Mouse (Mus musculus): ENCODE data around the gene Flt1. TPM values are rescaled to one million over a fixed set of nuclear protein-coding genes. Genes with fewer than 3 reads are reported as not detected.

Gene Flt1
- total RNA-seq (2023), result 0.93 and 1.1 TPM in 2 replicates

DNA sequence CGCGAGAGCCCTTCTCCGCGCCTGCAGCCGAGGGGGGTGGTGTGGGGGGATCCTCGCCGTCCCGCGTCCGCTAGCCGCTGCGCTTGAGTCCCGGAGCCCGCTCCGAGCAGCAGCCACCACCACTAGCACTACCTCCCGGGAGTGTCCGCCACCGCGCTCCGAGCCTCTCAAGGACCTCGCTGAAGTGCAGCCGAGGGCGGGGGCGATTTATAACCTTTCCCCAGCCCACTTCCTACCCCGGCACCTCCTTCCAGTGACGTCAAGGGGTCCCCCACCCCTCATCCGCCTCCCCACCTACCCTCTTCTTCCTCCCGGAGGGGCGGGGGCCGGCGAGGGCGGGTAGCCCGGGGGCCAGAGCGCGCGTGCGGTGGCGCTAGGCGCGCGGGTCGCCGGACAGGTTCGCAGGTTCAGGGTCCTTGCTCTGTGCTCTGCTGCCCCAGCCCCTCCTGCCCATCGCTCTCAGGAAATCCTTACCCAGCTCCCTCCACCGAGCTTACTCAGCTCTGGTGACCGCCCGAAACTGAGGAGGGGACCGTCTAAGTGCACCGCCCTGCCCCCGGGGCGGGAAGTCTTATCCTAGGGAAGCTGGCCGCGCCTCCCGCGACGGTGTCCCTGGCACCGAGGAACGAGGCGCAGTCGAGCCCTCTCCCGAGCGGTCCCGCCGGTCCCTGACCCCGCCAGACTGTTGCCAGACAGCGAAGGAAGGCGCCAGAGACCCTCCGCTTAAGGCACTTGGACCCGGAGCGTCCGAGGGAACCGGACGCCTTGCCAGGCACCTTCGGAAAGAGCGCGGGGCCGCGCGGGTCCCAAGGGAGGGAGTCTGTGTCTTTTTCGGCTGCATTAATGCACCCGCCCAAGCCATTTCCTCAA lies at the start of gene Flt1:
TSS of gene Flt1 (minus strand) at position 181 of the 870 bp plus-strand sequence.

Other genes starting within 250 kb of the Flt1 start
- 62.0 and 102 TPM in 2 replicates for gene Pomp, start 134.4 kb upstream of the Flt1 start, total RNA-seq (2023)
- 4.6 and 7.4 TPM in 2 replicates for gene Slc46a3, start 168.8 kb upstream of the Flt1 start, total RNA-seq (2023)
- 0.13 and 0.20 TPM in 2 replicates for gene Mtus2, start 231.3 kb upstream of the Flt1 start, total RNA-seq (2023)

All from neutrophil, adult 65 days (primary cell).